Mouse (Mus musculus) bone marrow macrophage, adult 2 months (primary cell): ENCODE results near the gene Ugt2a2. TPM values are rescaled to one million over a fixed set of nuclear protein-coding genes. Genes with fewer than 3 reads are reported as not detected.
"Not testable (repeated sequence)": the region's sequence is repeated elsewhere in the genome, so short reads cannot be mapped to it uniquely, and the experiment has no call there.

Experiments
- H3K27ac ChIP-seq: 2 replicates; pipeline ENCODE4 v1.5.1; 2012; ENCODE audit warnings: low read depth, low read length; ENCODE audit not compliant: insufficient read depth
- H3K4me1 ChIP-seq: 2 replicates; pipeline ENCODE4 v1.6.1; 2012; ENCODE audit warnings: low read length; ENCODE audit not compliant: control insufficient read depth, insufficient read depth
- H3K4me3 ChIP-seq: 2 replicates; pipeline ENCODE4 v1.5.1; 2012; ENCODE audit warnings: mild to moderate bottlenecking, low read length, moderate library complexity; ENCODE audit not compliant: insufficient read depth
- CTCF ChIP-seq: IDR thresholded peaks from 2 replicates; pipeline ENCODE4 v1.5.1; 2012; ENCODE audit warnings: low read depth, mild to moderate bottlenecking, low read length, moderate library complexity
- POLR2A ChIP-seq: IDR thresholded peaks from 2 replicates; pipeline ENCODE4 v1.6.1; 2012; ENCODE audit warnings: mild to moderate bottlenecking, low read depth, low read length, borderline replicate concordance
- polyA plus RNA-seq: library from polyadenylated mRNA; stranded (reverse); fragments of >200 nt; gene quantifications from 2 replicates; pipeline ENCODE4 v1.2.4, GENCODE M21; 2012; ENCODE audit not compliant: missing spikeins, insufficient read depth, insufficient read length

Ugt2a2 gene
- not detected in 2 replicates for polyA plus RNA-seq

DNA sequence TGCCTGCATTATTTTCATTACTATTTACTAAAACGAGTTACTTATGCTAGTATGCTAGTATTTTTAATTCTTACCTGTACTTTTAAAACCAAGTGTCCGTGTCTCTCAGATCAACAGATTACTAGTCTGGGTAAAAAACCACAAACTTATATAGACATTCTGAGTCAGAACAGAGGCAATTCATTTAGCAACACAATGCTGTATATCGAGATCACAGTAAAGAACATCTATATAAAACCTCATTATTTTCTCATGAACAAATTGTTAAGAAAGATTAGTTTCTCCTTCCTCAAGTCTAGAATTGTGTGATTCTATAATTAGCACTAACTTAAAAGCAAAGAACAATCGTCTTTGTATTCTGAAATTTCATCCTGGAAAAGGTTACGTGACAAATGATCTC, at the start of gene Ugt2a2:
Ugt2a2 (minus strand) TSS at position 101 of the 400 bp plus-strand sequence.
- Histone ChIP-seq H3K4me3 (no peak within 1 kb of the TSS), H3K27ac (no peak within 1 kb of the TSS), H3K4me1 (no peaks in the 10 kb centered on the region)
- TF ChIP-seq POLR2A (no peak), CTCF (no peak)

DNA sequence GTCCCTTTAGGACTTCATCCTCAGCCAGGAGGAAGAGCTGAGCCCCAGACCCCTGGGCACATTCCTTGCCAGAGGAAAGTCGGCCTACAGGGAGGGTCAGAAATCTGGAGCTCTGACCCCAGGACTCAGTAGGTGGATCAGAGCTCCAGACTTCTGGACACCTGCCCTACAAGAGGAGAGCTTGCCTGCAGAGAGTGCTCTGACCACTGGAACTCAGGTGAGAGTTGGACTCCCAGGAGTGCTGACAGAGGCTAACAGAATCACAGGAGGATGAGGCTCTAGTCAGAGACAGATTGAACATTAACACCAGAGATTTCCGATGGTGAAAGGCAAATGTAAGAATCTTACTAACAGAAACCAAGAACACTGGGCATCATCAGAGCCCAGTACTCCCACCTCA, 41.5 kb upstream of the Ugt2a2 start:
- not testable (repeated sequence) for H3K4me1 ChIP-seq, H3K4me3 ChIP-seq, H3K27ac ChIP-seq

DNA sequence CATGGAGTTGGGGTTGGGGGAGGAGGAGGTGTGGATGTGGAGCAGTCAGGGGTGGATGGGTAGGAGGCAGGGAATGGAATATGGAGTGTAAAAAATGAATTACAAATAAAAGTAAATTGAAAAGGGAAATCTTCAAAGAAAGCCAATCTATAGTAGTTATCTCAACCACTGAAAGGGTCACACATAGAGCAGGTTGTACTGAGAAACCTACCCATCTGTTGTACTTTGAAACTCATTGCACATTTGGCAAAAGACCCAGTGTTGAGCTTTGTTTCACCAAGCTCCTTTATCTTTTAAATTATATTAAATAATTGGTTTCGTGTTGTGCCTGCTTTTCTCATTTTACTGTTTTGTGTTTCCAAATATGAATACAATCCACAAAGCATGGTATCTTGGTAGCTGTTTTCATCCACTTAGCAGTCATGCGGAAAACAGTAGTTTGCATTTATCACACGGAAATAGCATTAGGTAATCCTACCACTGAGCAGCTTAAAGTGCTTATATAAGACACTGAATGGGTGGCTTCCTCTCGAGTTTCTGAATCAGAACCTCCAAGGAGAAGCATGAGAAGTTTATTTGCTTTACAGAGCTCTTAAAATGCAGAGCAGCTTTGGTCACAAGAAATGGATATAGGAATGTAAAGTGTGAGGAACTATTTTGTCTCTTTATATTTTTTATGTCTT, 23.9 kb upstream of the Ugt2a2 start:
- Histone ChIP-seq H3K4me3 (no peak overlapping the region), H3K4me1 (no peaks in the 10 kb centered on the region), H3K27ac (no peak overlapping the region)
- TF ChIP-seq CTCF (no peak), POLR2A (no peak)

DNA sequence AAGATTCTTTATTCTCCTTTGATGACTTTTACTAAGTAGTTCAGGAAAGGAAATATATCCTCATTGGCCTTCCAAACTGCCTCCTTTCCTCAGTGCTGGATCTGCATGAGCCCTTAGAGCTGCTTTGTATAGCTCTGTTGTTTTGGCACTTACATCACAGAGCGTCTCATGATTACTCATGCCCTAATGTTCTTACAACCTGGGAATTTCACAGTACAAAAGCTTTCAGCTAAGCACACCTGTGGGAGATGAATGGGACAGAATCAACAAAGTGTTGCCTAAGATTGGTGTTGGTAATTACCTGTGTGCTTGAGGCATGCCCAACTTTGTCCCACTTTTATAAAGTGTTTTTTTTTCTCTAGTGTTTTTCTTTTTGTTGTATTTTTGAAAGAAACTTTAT, 20.6 kb upstream of the Ugt2a2 start:
- no peak for TF ChIP-seq POLR2A
- TF ChIP-seq CTCF = no peak
- no peak overlapping the region for H3K27ac ChIP-seq

DNA sequence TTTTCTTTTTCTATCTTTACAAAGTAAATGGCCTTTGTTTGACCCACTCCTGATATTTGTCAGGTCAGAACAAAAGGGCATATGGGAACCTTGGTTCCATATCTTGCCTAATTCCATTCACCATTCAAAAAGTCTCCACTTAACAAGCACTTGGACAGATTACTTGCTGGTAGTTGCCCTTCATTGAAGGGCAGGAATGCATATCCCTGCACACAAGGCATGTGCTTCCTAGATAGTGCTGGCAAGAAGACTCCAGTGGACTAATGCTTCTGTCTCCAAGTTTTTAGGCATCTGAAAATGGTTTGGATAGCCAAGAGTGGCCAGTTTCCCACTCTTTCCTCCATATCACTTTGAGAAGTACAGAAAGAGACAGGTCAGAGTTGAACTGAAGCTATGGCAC, 17.3 kb upstream of the Ugt2a2 start:
- no peak overlapping the region for H3K27ac ChIP-seq
- TF ChIP-seq CTCF (no peak), POLR2A (no peak)
- H3K4me3 ChIP-seq = no peak overlapping the region
- H3K4me1 ChIP-seq = no peaks in the 10 kb centered on the region

More for the DNA sequence above, 20.6 kb upstream of the Ugt2a2 start:
- H3K4me1 ChIP-seq = no peaks in the 10 kb centered on the region
- H3K4me3 ChIP-seq = no peak overlapping the region

DNA sequence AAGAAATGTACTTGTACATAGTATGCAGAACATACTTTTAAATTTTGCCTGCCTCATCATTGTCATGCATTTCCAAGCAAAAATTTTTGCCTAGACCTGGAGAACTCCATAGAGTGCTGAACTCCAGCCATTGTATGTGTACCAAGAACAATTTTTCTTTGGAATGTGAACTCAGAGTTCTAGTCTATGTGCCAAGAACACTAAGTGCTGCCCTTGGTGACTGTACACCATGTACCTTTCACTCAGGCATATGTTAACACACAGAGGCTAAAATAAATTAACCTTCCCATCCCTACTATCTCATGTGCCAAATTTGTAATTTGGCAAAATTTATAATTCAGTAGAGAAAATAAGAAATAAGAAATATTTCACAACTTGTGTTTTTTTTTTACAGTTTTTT, 16.9 kb upstream of the Ugt2a2 start:
- no peaks in the 10 kb centered on the region for H3K4me1 ChIP-seq
- no peak overlapping the region for H3K4me3 ChIP-seq
- H3K27ac ChIP-seq = no peak overlapping the region
- TF ChIP-seq CTCF (no peak), POLR2A (no peak)

DNA sequence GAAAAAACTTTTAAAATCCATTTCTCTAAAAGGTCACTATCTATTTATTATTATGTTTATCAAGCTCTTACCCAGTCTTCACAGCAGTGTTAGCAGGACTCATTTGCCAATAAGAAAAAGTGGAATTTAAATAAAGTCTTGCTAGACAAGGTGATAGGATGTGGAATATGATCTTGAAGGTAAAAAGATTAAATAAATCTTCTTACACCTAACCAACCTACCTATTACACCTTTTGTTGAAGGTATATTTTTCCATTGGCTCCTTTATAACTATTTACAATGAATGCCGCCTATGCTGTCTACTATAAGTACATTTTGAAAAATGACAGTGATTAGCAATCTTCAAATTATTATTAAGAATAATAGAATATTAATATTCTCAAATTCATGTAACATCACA, 8.7 kb upstream of the Ugt2a2 start, which contains the start of gene Ugt2a1:
Ugt2a1 (minus strand) TSS at position 101 of the 400 bp plus-strand sequence.
- Histone ChIP-seq H3K4me3 (no peak within 1 kb of the TSS), H3K4me1 (no peaks in the 10 kb centered on the region), H3K27ac (no peak within 1 kb of the TSS)
- TF ChIP-seq CTCF (no peak), POLR2A (no peak)

DNA sequence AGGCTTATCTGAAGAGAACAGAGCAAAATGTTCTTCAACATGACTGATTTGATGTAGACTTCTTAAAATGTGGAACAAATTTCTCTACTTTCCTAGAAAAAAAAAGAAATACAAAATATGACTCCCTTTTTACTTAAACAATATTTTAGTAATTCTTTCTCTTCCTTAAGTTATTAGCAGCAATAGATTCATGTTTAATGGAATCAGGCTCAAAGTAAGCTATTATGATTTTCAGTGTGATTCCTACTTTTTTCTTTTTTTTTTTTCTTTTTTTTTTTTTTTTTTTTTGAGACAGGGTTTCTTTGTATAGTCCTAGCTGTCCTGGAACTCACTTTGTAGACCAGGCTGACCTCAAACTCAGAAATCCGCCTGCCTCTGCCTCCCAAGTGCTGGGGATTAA, 4.6 kb upstream of the Ugt2a2 start, which contains the start of gene Gm43638:
Gm43638 (minus strand) TSS at position 101 of the 400 bp plus-strand sequence.
- not testable (repeated sequence) for H3K4me3 ChIP-seq, H3K4me1 ChIP-seq, H3K27ac ChIP-seq

DNA sequence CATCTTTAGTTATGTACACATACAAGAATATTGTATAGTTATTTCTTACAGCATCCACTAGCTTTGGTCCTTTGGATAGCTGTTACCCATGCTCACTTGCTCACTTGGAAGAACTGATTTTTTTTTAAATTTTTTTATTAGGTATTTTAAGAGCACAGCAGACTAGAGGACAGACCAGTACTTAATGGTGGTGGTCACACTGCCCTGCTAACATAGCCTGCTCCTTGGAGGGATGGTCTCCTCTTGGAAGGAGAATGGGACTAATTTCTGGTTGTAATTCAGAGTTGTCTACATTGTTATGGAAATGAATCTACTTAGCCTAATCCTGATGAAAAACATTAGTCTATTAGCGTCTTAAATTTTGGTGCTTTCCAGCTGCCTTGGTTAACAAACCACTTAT, 23.2 kb downstream of the Ugt2a2 start:
- H3K4me1 ChIP-seq = no peaks in the 10 kb centered on the region
- TF ChIP-seq CTCF = no peak
- TF ChIP-seq POLR2A = no peak
- no peak overlapping the region for H3K4me3 ChIP-seq
- no peak overlapping the region for H3K27ac ChIP-seq

DNA sequence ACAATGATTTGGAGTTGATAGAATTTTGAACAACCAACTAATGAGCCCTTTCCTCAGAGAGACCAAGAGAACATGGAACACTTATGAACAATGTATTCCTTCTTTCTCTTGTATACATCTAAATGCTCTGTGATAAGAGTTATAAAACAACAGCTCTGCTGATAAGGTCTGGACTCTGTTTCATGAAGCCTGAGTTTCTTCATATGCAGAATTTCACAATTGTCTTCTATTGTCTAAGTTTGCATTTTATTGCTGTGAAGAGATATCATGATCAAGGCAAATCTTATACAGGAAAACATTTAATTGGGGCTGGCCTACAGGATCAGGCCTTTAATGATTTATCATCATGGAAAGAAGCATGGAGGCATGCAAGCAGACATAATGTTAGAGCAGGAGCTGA, 24.4 kb downstream of the Ugt2a2 start:
- TF ChIP-seq POLR2A (no peak), CTCF (no peak)
- H3K27ac ChIP-seq = no peak overlapping the region
- no peaks in the 10 kb centered on the region for H3K4me1 ChIP-seq
- H3K4me3 ChIP-seq = no peak overlapping the region

DNA sequence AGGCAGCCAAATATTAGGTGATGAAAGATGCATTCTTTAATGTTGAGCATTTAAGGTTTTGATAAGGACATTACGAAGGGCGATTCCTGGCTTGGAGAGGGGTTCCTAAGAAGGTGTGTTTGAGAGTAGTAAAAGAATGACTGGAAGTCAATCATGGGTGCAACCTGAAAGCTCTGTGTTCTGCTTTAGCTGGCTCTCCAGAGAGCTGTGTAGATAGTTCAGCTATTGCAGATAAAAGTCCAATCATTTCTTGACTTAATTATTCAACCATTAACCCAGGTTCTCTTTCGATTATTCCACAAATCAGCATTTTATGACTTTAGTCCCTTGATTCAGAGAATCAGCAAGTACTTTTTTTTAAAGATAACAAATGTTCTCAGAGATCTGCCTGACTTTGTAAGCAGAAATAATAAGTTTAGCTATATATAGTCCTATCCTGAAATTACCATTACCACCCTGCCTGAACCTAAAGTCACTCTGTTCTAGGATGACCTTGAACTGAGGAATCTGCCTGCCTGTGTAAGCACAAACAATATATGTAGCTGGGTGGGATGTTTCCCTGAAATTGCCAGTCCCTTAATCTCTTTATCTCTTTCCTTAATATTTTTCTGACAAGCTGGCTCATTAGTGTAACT, 25.7 kb downstream of the Ugt2a2 start:
- H3K4me1 ChIP-seq = no peaks in the 10 kb centered on the region
- TF ChIP-seq CTCF (no peak), POLR2A (no peak)
- H3K4me3 ChIP-seq = no peak overlapping the region
- no peak overlapping the region for H3K27ac ChIP-seq
